Mouse (Mus musculus): ENCODE measurements around the gene Psme1. TPM values are rescaled to one million over a fixed set of nuclear protein-coding genes. Genes with fewer than 3 reads are reported as not detected.

Psme1 gene
- 138 and 152 TPM in 2 replicates for polyA plus RNA-seq (2014; fragmentation: Nextera tagmentation; extraction: Ambion mirVana)

DNA sequence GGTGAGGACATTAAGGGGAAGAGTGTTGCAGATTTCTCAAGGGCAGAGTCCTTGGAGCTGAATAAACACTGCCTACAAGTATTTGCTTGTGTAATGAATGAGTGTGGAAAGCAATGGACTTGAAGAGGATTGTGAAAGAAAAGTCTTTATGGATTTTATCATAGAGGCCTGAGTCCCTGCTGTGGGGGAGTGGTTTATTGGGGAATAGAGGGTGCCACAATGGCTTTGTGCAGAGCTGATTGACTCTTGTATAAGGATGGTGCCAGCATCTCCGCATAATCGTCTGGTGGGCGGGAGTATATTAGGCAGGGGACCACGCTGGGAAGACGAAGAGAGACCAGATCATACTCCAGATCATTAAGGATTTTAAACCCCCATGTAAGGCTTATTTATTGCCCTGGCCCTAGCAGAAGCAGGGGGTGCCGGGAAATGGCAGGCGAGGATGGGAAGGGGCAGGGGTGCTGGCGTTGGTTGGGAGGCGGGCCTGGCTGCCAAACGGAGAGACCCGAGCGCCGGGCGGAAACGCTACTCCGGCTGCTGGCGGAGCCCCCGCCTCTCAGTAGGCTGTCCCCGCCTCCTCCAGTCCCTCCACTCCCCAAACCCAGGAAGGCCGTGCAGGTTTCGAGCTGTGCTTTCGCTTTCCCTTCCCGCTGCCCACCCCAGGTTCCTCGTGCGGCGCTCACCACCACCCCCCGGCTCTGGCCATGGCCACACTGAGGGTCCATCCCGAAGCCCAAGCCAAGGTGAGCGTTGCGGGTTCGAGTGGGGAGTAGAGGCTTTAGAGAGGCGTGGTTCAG lies at the start of gene Psme1:
Gene Psme1 (plus strand): TSS at position 253 of the 797 bp plus-strand sequence.
- peak within 1 kb of the TSS; percentile 56; the same call in 1 of the 2 replicates for H3K27ac ChIP-seq (replicated peaks; ENCODE audit: low read depth, low read length)
- peaks cover 9% of the 10 kb centered on the region; the same call in 1 of the 2 replicates for H3K4me1 ChIP-seq (ENCODE audit: control insufficient read depth, insufficient read depth, low read length)
- H3K9ac ChIP-seq (ENCODE audit: low read length) = peak within 1 kb of the TSS; percentile 89
- no peaks in the 10 kb centered on the region for H3K9me3 ChIP-seq (ENCODE audit: control insufficient read depth, low read length)
- DNase-seq (ENCODE audit: low spot score) = peak; percentile 85
- peak within 1 kb of the TSS; percentile 90 for H3K4me2 ChIP-seq (ENCODE audit: low read depth, severe bottlenecking)
- under 1% methylated on average over 32 of the region's 32 CpGs for WGBS
- peaks cover 3% of the 10 kb centered on the region; the same call in 1 of the 2 replicates for H3K36me3 ChIP-seq (ENCODE audit: control insufficient read depth, insufficient read depth, low read length)
- H3K4me3 ChIP-seq (ENCODE audit: low read depth, low read length) = peak within 1 kb of the TSS; percentile 72
- peak; percentile 83 for ATAC-seq (ENCODE audit: insufficient number of reproducible peaks, low FRiP score, low TSS enrichment, low read depth)
- no peaks in the 10 kb centered on the region for H3K27me3 ChIP-seq (ENCODE audit: control insufficient read depth, insufficient read depth, low read length)

- DNase-seq (ENCODE audit: low spot score) = peak; percentile 64
- Histone ChIP-seq H3K9me3 (ENCODE audit: control insufficient read depth, low read length) (no peaks in the 10 kb centered on the region), H3K27me3 (ENCODE audit: control insufficient read depth, insufficient read depth, low read length) (no peaks in the 10 kb centered on the region), H3K4me1 (ENCODE audit: control insufficient read depth, insufficient read depth, low read length) (peaks cover 5% of the 10 kb centered on the region), H3K4me3 (ENCODE audit: low read depth, low read length) (no peak overlapping the region), H3K27ac (replicated peaks; ENCODE audit: low read depth, low read length) (no peak overlapping the region), H3K4me2 (ENCODE audit: low read depth, severe bottlenecking) (no peak overlapping the region), H3K36me3 (ENCODE audit: control insufficient read depth, insufficient read depth, low read length) (no peaks in the 10 kb centered on the region), H3K9ac (ENCODE audit: low read length) (no peak overlapping the region)
- WGBS = 52% methylated on average over 6 of the region's 6 CpGs
- no peak for ATAC-seq (ENCODE audit: insufficient number of reproducible peaks, low FRiP score, low TSS enrichment, low read depth)
These were observed 41.7 kb upstream of the Psme1 start for GRCm38 (mm10) chr14:55536116-55536745.

DNA sequence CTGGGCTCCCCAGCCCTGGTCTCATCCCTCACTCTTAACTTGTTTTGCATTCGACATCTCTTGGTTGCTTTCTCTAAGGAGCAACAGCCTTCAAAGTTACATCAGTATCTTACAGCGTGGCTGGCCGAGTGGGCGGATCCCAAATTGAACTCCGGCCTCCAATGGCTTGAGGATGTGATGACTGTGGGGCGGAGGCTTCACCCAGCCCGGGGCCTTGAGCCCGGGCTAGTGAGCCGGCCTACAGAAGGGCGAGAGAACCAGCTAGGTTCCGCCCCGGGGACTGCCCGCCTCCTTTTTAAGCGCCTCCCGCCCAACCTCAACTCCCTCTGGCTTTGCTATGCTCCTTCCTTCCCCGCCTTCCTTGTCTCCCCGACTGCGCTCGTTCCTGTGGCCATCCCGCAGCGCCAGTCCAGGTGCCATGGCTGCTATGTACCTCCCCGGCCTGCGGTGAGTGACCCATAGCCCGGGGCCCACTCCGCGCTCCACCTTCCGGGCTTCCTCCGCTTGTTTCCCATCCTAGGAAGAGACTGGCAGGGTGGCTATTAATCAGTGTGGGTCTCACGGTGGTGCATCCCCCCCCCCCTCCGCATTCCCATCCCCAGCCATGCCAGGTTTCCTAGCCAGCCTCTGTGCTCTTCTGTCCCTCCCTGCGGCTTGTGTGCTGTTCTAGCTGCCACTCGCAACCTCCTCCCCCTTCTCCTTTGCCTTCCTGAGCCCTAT lies 37.7 kb upstream of the Psme1 start, which contains the start of gene Pck2:
Gene Pck2 (plus strand): TSS at position 200 of the 720 bp plus-strand sequence.
- DNase-seq (ENCODE audit: low spot score) (peak; percentile 82), ATAC-seq (ENCODE audit: insufficient number of reproducible peaks, low FRiP score, low TSS enrichment, low read depth) (peak; percentile 90)
- H3K4me3 ChIP-seq (ENCODE audit: low read depth, low read length) = peak within 1 kb of the TSS; percentile 63
- no peaks in the 10 kb centered on the region for H3K27me3 ChIP-seq (ENCODE audit: control insufficient read depth, insufficient read depth, low read length)
- peaks cover 2% of the 10 kb centered on the region; the same call in 1 of the 2 replicates for H3K36me3 ChIP-seq (ENCODE audit: control insufficient read depth, insufficient read depth, low read length)
- H3K9ac ChIP-seq (ENCODE audit: low read length) = peak within 1 kb of the TSS; percentile 56
- peak within 1 kb of the TSS; percentile 61 for H3K27ac ChIP-seq (replicated peaks; ENCODE audit: low read depth, low read length)
- peak within 1 kb of the TSS; percentile 88 for H3K4me2 ChIP-seq (ENCODE audit: low read depth, severe bottlenecking)
- peaks cover 8% of the 10 kb centered on the region for H3K4me1 ChIP-seq (ENCODE audit: control insufficient read depth, insufficient read depth, low read length)
- under 1% methylated on average over 32 of the region's 32 CpGs for WGBS
- no peaks in the 10 kb centered on the region for H3K9me3 ChIP-seq (ENCODE audit: control insufficient read depth, low read length)

GRCm38 (mm10) chr14:55540787-55541321 lies 37.1 kb upstream of the Psme1 start:
- WGBS = 10% methylated on average over 9 of the region's 10 CpGs
- peak overlapping the region; percentile 63 for H3K4me3 ChIP-seq (ENCODE audit: low read depth, low read length)
- no peaks in the 10 kb centered on the region for H3K27me3 ChIP-seq (ENCODE audit: control insufficient read depth, insufficient read depth, low read length)
- peaks cover 2% of the 10 kb centered on the region; the same call in 1 of the 2 replicates for H3K36me3 ChIP-seq (ENCODE audit: control insufficient read depth, insufficient read depth, low read length)
- 0 out of 2 replicates have a peak, but pooled peaks have one; percentile 31 for ATAC-seq (ENCODE audit: insufficient number of reproducible peaks, low FRiP score, low TSS enrichment, low read depth)
- H3K4me1 ChIP-seq (ENCODE audit: control insufficient read depth, insufficient read depth, low read length) = peaks cover 8% of the 10 kb centered on the region
- H3K9me3 ChIP-seq (ENCODE audit: control insufficient read depth, low read length) = no peaks in the 10 kb centered on the region
- peak; percentile 58 for DNase-seq (ENCODE audit: low spot score)
- H3K27ac ChIP-seq (replicated peaks; ENCODE audit: low read depth, low read length) = no peak overlapping the region
- H3K9ac ChIP-seq (ENCODE audit: low read length) = peak overlapping the region; percentile 56
- peak overlapping the region; percentile 88 for H3K4me2 ChIP-seq (ENCODE audit: low read depth, severe bottlenecking)

DNA sequence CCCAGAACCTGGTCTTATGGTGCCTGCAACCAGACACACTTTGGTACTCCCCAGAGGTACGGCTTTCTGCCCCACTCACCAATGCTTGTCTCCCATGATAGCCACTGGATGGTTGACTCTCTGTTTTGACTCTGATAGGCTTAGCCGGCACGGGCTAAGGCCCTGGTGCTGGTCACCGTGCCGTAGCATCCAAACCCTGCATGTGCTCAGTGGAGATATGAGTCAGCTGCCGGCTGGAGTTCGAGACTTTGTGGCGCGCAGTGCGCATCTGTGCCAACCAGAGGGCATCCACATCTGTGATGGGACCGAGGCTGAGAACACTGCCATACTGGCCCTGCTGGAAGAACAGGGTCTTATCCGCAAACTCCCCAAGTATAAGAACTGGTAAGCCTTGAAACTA lies 35.7 kb upstream of the Psme1 start:
- DNase-seq (ENCODE audit: low spot score) (no peak), ATAC-seq (ENCODE audit: insufficient number of reproducible peaks, low FRiP score, low TSS enrichment, low read depth) (no peak)
- no peaks in the 10 kb centered on the region for H3K27me3 ChIP-seq (ENCODE audit: control insufficient read depth, insufficient read depth, low read length)
- H3K27ac ChIP-seq (replicated peaks; ENCODE audit: low read depth, low read length) = no peak overlapping the region
- no peak overlapping the region for H3K4me2 ChIP-seq (ENCODE audit: low read depth, severe bottlenecking)
- H3K4me3 ChIP-seq (ENCODE audit: low read depth, low read length) = no peak overlapping the region
- H3K9ac ChIP-seq (ENCODE audit: low read length) = no peak overlapping the region
- H3K36me3 ChIP-seq (ENCODE audit: control insufficient read depth, insufficient read depth, low read length) = peaks cover 2% of the 10 kb centered on the region; the same call in 1 of the 2 replicates
- 95% methylated on average over 12 of the region's 12 CpGs for WGBS
- H3K9me3 ChIP-seq (ENCODE audit: control insufficient read depth, low read length) = no peaks in the 10 kb centered on the region
- peaks cover 8% of the 10 kb centered on the region for H3K4me1 ChIP-seq (ENCODE audit: control insufficient read depth, insufficient read depth, low read length)

GRCm38 (mm10) chr14:55544334-55544733 lies 33.6 kb upstream of the Psme1 start:
- H3K36me3 ChIP-seq (ENCODE audit: control insufficient read depth, insufficient read depth, low read length) = peaks cover 11% of the 10 kb centered on the region; the same call in 1 of the 2 replicates

DNA sequence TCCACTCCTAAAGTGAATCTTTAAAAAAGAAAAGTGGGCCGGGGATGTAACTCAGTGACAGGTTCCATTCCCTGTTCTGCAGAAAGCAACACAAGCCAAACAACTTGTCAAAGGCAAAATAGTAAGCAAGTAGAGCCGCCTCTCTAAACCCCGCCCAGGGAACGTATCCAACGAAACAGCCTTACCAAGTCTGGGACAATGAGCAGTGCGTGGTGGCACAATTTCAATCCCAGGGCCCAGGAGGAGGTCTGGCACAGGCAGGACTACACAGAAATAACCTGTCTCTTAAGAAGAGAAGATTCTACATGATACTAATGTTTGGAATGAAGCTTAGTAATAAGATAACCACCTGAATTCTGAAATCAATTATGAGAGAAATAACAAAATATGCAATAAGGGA lies 27.7 kb upstream of the Psme1 start:
- DNase-seq (ENCODE audit: low spot score) = no peak
- peaks cover 8% of the 10 kb centered on the region; the same call in 1 of the 2 replicates for H3K36me3 ChIP-seq (ENCODE audit: control insufficient read depth, insufficient read depth, low read length)
- H3K4me2 ChIP-seq (ENCODE audit: low read depth, severe bottlenecking) = no peak overlapping the region
- no peaks in the 10 kb centered on the region for H3K9me3 ChIP-seq (ENCODE audit: control insufficient read depth, low read length)
- no peak overlapping the region for H3K9ac ChIP-seq (ENCODE audit: low read length)
- ATAC-seq (ENCODE audit: insufficient number of reproducible peaks, low FRiP score, low TSS enrichment, low read depth) = no peak
- WGBS = 92% methylated on average over 6 of the region's 6 CpGs
- H3K27ac ChIP-seq (replicated peaks; ENCODE audit: low read depth, low read length) = no peak overlapping the region
- H3K4me3 ChIP-seq (ENCODE audit: low read depth, low read length) = no peak overlapping the region
- H3K27me3 ChIP-seq (ENCODE audit: control insufficient read depth, insufficient read depth, low read length) = no peaks in the 10 kb centered on the region
- H3K4me1 ChIP-seq (ENCODE audit: control insufficient read depth, insufficient read depth, low read length) = no peaks in the 10 kb centered on the region

More at GRCm38 (mm10) chr14:55544334-55544733, 33.6 kb upstream of the Psme1 start:
- Histone ChIP-seq H3K4me2 (ENCODE audit: low read depth, severe bottlenecking) (no peak overlapping the region), H3K4me3 (ENCODE audit: low read depth, low read length) (no peak overlapping the region), H3K9me3 (ENCODE audit: control insufficient read depth, low read length) (no peaks in the 10 kb centered on the region), H3K27ac (replicated peaks; ENCODE audit: low read depth, low read length) (no peak overlapping the region), H3K9ac (ENCODE audit: low read length) (no peak overlapping the region), H3K4me1 (ENCODE audit: control insufficient read depth, insufficient read depth, low read length) (peaks cover 8% of the 10 kb centered on the region), H3K27me3 (ENCODE audit: control insufficient read depth, insufficient read depth, low read length) (no peaks in the 10 kb centered on the region)
- 92% methylated on average over 9 of the region's 9 CpGs for WGBS
- ATAC-seq (ENCODE audit: insufficient number of reproducible peaks, low FRiP score, low TSS enrichment, low read depth) (no peak), DNase-seq (ENCODE audit: low spot score) (no peak)

DNA sequence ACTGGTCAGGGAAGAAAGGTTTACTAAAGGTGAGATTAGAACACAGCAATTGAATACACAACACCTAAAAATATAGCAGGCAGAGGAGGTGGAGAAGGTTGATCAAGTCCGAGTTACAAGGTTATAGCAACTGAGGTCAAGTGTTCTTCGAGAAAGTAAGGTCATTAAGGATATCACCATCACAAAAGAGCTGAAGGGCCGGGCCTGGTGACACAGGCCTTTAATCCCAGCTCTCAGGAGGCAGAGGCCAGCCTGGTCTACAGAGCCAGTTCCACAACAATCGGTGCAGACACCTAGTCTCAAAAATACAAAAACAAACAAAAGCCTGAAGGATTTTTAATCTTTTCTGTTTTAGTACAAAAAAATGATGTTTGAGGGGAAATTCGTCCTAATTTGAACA lies 26.6 kb upstream of the Psme1 start:
- WGBS = 72% methylated on average over 5 of the region's 5 CpGs
- H3K9me3 ChIP-seq (ENCODE audit: control insufficient read depth, low read length) = no peaks in the 10 kb centered on the region
- H3K4me3 ChIP-seq (ENCODE audit: low read depth, low read length) = no peak overlapping the region
- no peaks in the 10 kb centered on the region for H3K27me3 ChIP-seq (ENCODE audit: control insufficient read depth, insufficient read depth, low read length)
- ATAC-seq (ENCODE audit: insufficient number of reproducible peaks, low FRiP score, low TSS enrichment, low read depth) = no peak
- no peaks in the 10 kb centered on the region for H3K4me1 ChIP-seq (ENCODE audit: control insufficient read depth, insufficient read depth, low read length)
- H3K4me2 ChIP-seq (ENCODE audit: low read depth, severe bottlenecking) = no peak overlapping the region
- no peak overlapping the region for H3K9ac ChIP-seq (ENCODE audit: low read length)
- no peak overlapping the region for H3K27ac ChIP-seq (replicated peaks; ENCODE audit: low read depth, low read length)
- peaks cover 8% of the 10 kb centered on the region; the same call in 1 of the 2 replicates for H3K36me3 ChIP-seq (ENCODE audit: control insufficient read depth, insufficient read depth, low read length)
- no peak for DNase-seq (ENCODE audit: low spot score)

All from limb, embryonic 11.5 days (tissue).